Mouse (Mus musculus): ENCODE results near the gene Elane. TPM values are rescaled to one million over a fixed set of nuclear protein-coding genes. Genes with fewer than 3 reads are reported as not detected.
A peak's percentile ranks its signal among the peaks of the same experiment; 100 is the strongest.

Gene Elane
- polyA plus RNA-seq, 1 experiment from 2014 or later: not detected

DNA sequence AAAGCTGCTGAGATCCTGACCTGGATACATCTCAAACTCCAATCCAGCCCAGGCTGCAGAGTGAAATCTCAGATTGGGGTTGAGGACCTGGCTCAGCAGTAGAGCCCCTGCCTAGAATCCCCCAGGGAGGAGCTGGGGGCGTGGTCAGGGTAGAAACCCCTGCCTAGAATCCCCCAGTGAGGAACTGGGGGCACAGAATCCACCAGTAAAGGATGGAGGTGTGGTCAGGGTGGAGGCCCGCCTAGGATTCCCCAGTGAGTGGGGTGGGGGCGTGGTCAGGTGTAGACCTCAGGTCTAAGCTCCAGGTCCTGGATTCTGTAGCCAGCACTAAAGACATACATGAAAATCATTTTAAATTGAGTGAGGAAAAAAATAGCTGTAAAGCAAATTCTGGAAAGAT is 13.2 kb upstream of the Elane start:
- H3K4me3 ChIP-seq (ENCODE audit: low read depth, low read length): peak overlapping the region; percentile 78
- H3K27ac ChIP-seq (ENCODE audit: low read depth, low read length): no peak overlapping the region
- peaks cover 10% of the 10 kb centered on the region; the same call in 1 of the 2 replicates for H3K4me1 ChIP-seq (replicated peaks; ENCODE audit: control insufficient read depth, insufficient read depth, low read length)
- no peaks in the 10 kb centered on the region for H3K9me3 ChIP-seq (ENCODE audit: control insufficient read depth, low read length)
- no peaks in the 10 kb centered on the region for H3K27me3 ChIP-seq (ENCODE audit: control insufficient read depth, insufficient read depth, low read length)
- no peak for ATAC-seq (replicated peaks; ENCODE audit: low FRiP score)
- H3K36me3 ChIP-seq (ENCODE audit: control insufficient read depth, insufficient read depth, low read length): peaks cover 4% of the 10 kb centered on the region
- DNase-seq (ENCODE audit: low spot score): no peak
- peak overlapping the region; percentile 79 for H3K4me2 ChIP-seq (ENCODE audit: low read depth, low read length, severe bottlenecking)
- WGBS: 41% methylated on average over 3 of the region's 3 CpGs
- peak overlapping the region; percentile 97 for H3K9ac ChIP-seq (ENCODE audit: low read length)

DNA sequence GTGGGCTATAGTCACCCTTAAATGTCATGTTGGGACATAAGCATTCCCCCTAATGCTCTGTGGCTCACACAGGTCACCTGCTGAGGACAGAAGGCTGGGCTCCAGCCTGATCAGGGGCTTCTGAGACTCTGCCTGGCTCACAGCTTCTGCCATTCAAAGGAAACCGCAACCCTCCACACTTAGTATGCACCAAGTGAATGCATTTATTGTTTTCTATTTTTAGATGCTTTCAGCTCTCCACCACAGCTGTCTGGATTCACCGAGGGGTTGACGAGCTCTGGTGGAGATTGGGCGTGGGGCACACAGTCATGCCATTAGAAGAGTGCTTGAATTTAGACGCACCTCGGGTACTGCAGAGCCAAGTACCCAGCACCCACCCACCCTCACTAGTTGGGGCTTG is 12.7 kb upstream of the Elane start:
- no peak for DNase-seq (ENCODE audit: low spot score)
- Histone ChIP-seq H3K4me3 (ENCODE audit: low read depth, low read length) (peak overlapping the region; percentile 78), H3K4me2 (ENCODE audit: low read depth, low read length, severe bottlenecking) (peak overlapping the region; percentile 79), H3K27me3 (ENCODE audit: control insufficient read depth, insufficient read depth, low read length) (no peaks in the 10 kb centered on the region), H3K9me3 (ENCODE audit: control insufficient read depth, low read length) (no peaks in the 10 kb centered on the region), H3K4me1 (replicated peaks; ENCODE audit: control insufficient read depth, insufficient read depth, low read length) (peaks cover 10% of the 10 kb centered on the region; the same call in 1 of the 2 replicates), H3K9ac (ENCODE audit: low read length) (peak overlapping the region; percentile 97), H3K27ac (ENCODE audit: low read depth, low read length) (0 out of 2 replicates have a peak overlapping the region, but pooled peaks have one; percentile 78), H3K36me3 (ENCODE audit: control insufficient read depth, insufficient read depth, low read length) (peaks cover 4% of the 10 kb centered on the region)
- 0 out of 2 replicates have a peak, but pooled peaks have one; percentile 5 for ATAC-seq (replicated peaks; ENCODE audit: low FRiP score)
- WGBS: 10% methylated on average over 6 of the region's 6 CpGs

DNA sequence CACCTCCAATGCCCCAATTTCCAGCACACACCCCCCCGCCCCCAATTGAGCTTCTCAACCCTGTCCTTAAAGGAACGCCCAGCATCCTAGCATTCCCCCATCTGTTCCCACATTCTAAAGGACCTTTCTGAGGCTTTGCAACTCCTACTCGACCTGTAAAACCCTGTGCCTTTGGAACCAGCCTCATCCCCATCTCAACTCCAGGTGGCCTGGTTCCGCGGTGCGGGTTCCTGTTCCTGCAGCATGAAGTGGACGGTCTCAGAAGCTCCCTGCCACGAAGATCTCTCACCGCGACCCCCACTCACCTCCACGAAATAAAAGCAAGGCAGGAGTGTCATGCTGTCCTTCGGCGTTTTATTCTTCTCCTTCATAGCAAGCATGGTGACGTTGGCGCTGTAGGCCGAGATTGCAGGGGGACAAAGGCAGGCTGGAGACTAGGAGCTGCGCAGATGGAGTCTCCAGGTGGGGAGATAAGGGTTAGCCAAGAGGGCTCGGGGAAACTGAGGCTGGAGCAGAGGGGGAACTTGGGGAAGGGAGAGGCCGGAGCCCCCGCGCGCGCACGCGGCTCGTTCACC is 12.2 kb upstream of the Elane start:
- Histone ChIP-seq H3K4me2 (ENCODE audit: low read depth, low read length, severe bottlenecking) (peak overlapping the region; percentile 79), H3K27me3 (ENCODE audit: control insufficient read depth, insufficient read depth, low read length) (no peaks in the 10 kb centered on the region), H3K27ac (ENCODE audit: low read depth, low read length) (peak overlapping the region; percentile 78), H3K4me3 (ENCODE audit: low read depth, low read length) (peak overlapping the region; percentile 78), H3K4me1 (replicated peaks; ENCODE audit: control insufficient read depth, insufficient read depth, low read length) (peaks cover 10% of the 10 kb centered on the region; the same call in 1 of the 2 replicates), H3K9me3 (ENCODE audit: control insufficient read depth, low read length) (no peaks in the 10 kb centered on the region), H3K36me3 (ENCODE audit: control insufficient read depth, insufficient read depth, low read length) (peaks cover 4% of the 10 kb centered on the region), H3K9ac (ENCODE audit: low read length) (peak overlapping the region; percentile 97)
- WGBS: 1% methylated on average over 26 of the region's 26 CpGs
- ATAC-seq (replicated peaks; ENCODE audit: low FRiP score) (peak; percentile 1), DNase-seq (ENCODE audit: low spot score) (no peak)

DNA sequence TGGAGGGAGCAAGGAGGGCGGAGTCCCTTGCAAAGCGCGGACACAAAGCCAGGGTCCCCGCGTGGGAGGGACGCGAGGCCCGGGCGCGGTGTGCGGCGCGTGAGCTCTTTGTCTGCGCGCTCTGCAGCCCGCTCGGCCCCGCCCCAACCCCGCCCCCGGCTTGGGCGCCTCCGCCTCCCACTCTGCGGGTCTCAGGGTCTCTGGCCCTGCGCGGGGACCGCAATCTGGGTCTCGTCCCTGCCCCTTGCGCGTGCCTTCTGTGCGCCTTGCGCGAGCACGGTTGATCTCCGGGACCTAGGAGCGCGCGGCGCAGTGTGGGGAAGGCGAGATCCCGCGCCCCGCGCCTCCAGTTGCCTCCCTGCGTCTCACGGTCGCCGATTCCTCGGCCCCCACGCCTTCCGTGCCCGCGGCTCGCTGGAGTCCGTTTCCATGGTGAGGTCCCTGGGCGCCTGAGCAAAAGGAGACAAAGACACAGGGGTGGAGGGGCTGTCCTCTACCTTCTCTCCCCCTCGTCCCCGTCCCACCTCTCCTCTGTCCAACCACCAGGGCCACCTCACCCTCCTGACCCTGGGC is 11.7 kb upstream of the Elane start, which contains the start of the genes Prtn3 and Plppr3:
TSS of gene Prtn3 (plus strand) at position 187 of the 573 bp plus-strand sequence.
TSS of gene Plppr3 (minus strand) at position 345 of the 573 bp plus-strand sequence.
- Histone ChIP-seq H3K36me3 (ENCODE audit: control insufficient read depth, insufficient read depth, low read length) (peaks cover 4% of the 10 kb centered on the region), H3K4me1 (replicated peaks; ENCODE audit: control insufficient read depth, insufficient read depth, low read length) (peaks cover 10% of the 10 kb centered on the region; the same call in 1 of the 2 replicates), H3K9ac (ENCODE audit: low read length) (peak within 1 kb of the TSS; percentile 97), H3K4me2 (ENCODE audit: low read depth, low read length, severe bottlenecking) (peak within 1 kb of the TSS; percentile 79), H3K9me3 (ENCODE audit: control insufficient read depth, low read length) (no peaks in the 10 kb centered on the region), H3K27ac (ENCODE audit: low read depth, low read length) (peak within 1 kb of the TSS; percentile 78), H3K27me3 (ENCODE audit: control insufficient read depth, insufficient read depth, low read length) (no peaks in the 10 kb centered on the region), H3K4me3 (ENCODE audit: low read depth, low read length) (peak within 1 kb of the TSS; percentile 78)
- WGBS: under 1% methylated on average over 48 of the region's 57 CpGs
- ATAC-seq (replicated peaks; ENCODE audit: low FRiP score) (peak; percentile 89), DNase-seq (ENCODE audit: low spot score) (peak; percentile 91)

DNA sequence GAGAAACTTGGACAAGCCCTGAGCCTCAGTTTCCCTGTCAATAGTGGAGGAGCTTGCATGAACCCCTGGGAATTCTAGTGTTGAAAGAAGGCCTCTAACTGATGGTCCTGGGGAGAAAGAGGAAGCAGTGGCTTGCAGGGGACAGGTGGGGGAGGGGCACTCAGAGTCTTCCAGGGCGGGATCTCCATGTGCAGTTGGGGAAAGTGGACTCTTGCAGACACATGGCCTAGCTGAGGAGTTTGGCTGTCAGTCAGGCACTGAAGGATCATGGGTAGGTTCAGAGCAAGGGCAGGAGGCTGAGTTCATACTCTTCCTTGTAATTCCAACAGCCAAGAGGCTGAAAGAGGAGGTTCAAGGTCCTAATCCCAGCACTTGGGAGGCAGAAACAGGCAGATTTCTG is 8.9 kb upstream of the Elane start:
- no peak for DNase-seq (ENCODE audit: low spot score)
- peaks cover 4% of the 10 kb centered on the region for H3K27me3 ChIP-seq (ENCODE audit: control insufficient read depth, insufficient read depth, low read length)
- no peak overlapping the region for H3K27ac ChIP-seq (ENCODE audit: low read depth, low read length)
- WGBS: 60% methylated on average over 1 of the region's 1 CpGs
- ATAC-seq (replicated peaks; ENCODE audit: low FRiP score): no peak
- H3K4me3 ChIP-seq (ENCODE audit: low read depth, low read length): no peak overlapping the region
- peaks cover 13% of the 10 kb centered on the region; the same call in 1 of the 2 replicates for H3K4me1 ChIP-seq (replicated peaks; ENCODE audit: control insufficient read depth, insufficient read depth, low read length)
- no peaks in the 10 kb centered on the region for H3K9me3 ChIP-seq (ENCODE audit: control insufficient read depth, low read length)
- H3K36me3 ChIP-seq (ENCODE audit: control insufficient read depth, insufficient read depth, low read length): no peaks in the 10 kb centered on the region
- no peak overlapping the region for H3K4me2 ChIP-seq (ENCODE audit: low read depth, low read length, severe bottlenecking)
- no peak overlapping the region for H3K9ac ChIP-seq (ENCODE audit: low read length)

DNA sequence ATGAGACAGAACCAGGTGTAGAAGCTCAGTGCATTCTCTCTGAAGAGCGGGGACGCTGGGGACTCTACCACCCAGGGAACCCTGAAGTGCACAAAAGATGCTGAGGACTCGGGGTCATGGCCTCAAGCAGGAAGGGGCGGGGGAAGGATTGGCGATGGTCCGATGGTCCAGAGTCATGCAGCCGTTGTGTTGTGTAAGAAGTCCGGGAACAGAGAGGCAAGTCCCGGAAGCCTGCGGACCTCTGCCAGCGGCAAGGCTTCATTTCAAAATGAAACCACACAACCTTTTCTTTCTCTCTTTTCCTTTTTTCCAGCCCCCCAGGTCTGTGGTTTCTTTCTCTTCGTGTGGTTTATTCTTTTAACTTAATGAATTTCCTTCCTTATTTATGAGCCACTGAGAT is 8.3 kb upstream of the Elane start:
- H3K4me1 ChIP-seq (replicated peaks; ENCODE audit: control insufficient read depth, insufficient read depth, low read length): peaks cover 10% of the 10 kb centered on the region; the same call in 1 of the 2 replicates

DNA sequence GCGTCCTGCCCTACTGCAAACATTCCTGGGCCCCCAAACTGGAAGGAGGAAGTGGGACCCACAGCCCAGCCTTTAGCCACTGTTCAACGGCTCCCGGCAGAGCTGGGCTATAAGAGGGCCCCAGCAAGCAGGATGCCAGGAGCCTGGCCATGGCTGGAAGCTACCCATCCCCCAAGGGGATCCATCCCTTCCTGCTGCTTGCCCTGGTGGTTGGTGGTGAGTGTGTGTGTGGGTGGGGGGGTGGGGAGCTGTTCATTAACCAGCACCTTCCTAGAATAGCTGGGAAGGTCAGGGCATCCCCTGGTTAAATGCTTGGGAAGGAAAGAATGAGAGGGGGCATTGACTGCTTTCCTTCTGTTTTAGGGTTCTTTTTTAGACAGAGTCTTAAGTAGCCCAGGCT is 6.5 kb upstream of the Elane start:
- 69% methylated on average over 3 of the region's 3 CpGs for WGBS
- Histone ChIP-seq H3K9ac (ENCODE audit: low read length) (no peak overlapping the region), H3K9me3 (ENCODE audit: control insufficient read depth, low read length) (no peaks in the 10 kb centered on the region), H3K36me3 (ENCODE audit: control insufficient read depth, insufficient read depth, low read length) (no peaks in the 10 kb centered on the region), H3K4me1 (replicated peaks; ENCODE audit: control insufficient read depth, insufficient read depth, low read length) (peaks cover 5% of the 10 kb centered on the region; the same call in 1 of the 2 replicates), H3K27ac (ENCODE audit: low read depth, low read length) (no peak overlapping the region), H3K4me2 (ENCODE audit: low read depth, low read length, severe bottlenecking) (no peak overlapping the region), H3K4me3 (ENCODE audit: low read depth, low read length) (no peak overlapping the region), H3K27me3 (ENCODE audit: control insufficient read depth, insufficient read depth, low read length) (peaks cover 22% of the 10 kb centered on the region)
- DNase-seq (ENCODE audit: low spot score) (no peak), ATAC-seq (replicated peaks; ENCODE audit: low FRiP score) (no peak)

More for the DNA sequence above, 8.3 kb upstream of the Elane start:
- H3K36me3 ChIP-seq (ENCODE audit: control insufficient read depth, insufficient read depth, low read length): no peaks in the 10 kb centered on the region
- H3K27me3 ChIP-seq (ENCODE audit: control insufficient read depth, insufficient read depth, low read length): peaks cover 9% of the 10 kb centered on the region
- no peaks in the 10 kb centered on the region for H3K9me3 ChIP-seq (ENCODE audit: control insufficient read depth, low read length)
- H3K4me3 ChIP-seq (ENCODE audit: low read depth, low read length): no peak overlapping the region
- no peak overlapping the region for H3K9ac ChIP-seq (ENCODE audit: low read length)
- WGBS: 51% methylated on average over 12 of the region's 12 CpGs
- DNase-seq (ENCODE audit: low spot score) (no peak), ATAC-seq (replicated peaks; ENCODE audit: low FRiP score) (no peak)
- H3K4me2 ChIP-seq (ENCODE audit: low read depth, low read length, severe bottlenecking): no peak overlapping the region
- H3K27ac ChIP-seq (ENCODE audit: low read depth, low read length): no peak overlapping the region

DNA sequence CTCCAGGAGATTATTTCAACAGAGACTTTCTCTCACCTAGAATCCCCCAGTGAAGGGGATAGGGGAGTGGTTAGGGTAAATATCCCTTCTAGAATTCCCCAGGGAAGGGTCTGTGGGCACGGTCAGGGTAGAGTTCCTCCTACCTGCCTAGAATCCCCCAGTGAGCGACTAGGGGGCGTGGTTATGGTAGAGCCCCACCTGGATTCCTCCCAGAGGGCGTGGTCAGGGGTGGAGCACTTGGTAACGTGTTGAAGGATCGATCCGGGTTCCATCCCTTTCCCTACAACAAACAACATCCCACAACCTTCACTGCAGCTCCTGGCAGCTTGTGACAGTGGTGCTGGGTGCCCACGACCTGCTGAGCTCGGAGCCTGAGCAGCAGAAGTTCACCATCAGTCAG is 5.3 kb upstream of the Elane start:
- Histone ChIP-seq H3K27ac (ENCODE audit: low read depth, low read length) (no peak overlapping the region), H3K9ac (ENCODE audit: low read length) (no peak overlapping the region), H3K4me2 (ENCODE audit: low read depth, low read length, severe bottlenecking) (no peak overlapping the region), H3K36me3 (ENCODE audit: control insufficient read depth, insufficient read depth, low read length) (no peaks in the 10 kb centered on the region), H3K4me1 (replicated peaks; ENCODE audit: control insufficient read depth, insufficient read depth, low read length) (peaks cover 4% of the 10 kb centered on the region; the same call in 1 of the 2 replicates), H3K27me3 (ENCODE audit: control insufficient read depth, insufficient read depth, low read length) (peaks cover 22% of the 10 kb centered on the region), H3K9me3 (ENCODE audit: control insufficient read depth, low read length) (no peaks in the 10 kb centered on the region), H3K4me3 (ENCODE audit: low read depth, low read length) (no peak overlapping the region)
- 16% methylated on average over 9 of the region's 9 CpGs for WGBS
- no peak for ATAC-seq (replicated peaks; ENCODE audit: low FRiP score)
- no peak for DNase-seq (ENCODE audit: low spot score)

Measured in forebrain, embryonic 11.5 days (tissue).